Mouse (Mus musculus): ENCODE data around the gene Fpr3.
"Not testable (repeated sequence)": the region's sequence is repeated elsewhere in the genome, so short reads cannot be mapped to it uniquely, and the experiment has no call there.

Fpr3 gene

GRCm38 (mm10) chr17:17882672-17883071, 5.0 kb upstream of the Fpr3 start:
- no peak for DNase-seq (ENCODE audit: low spot score)

GRCm38 (mm10) chr17:17883840-17884239, 3.8 kb upstream of the Fpr3 start, which contains the start of gene Fpr1:
Gene Fpr1 (minus strand): TSS chr17:17883940.
- no peak for DNase-seq (ENCODE audit: low spot score)

GRCm38 (mm10) chr17:17889732-17890425, 2.2 kb downstream of the Fpr3 start:
- DNase-seq (ENCODE audit: low spot score) = no peak

- DNase-seq (ENCODE audit: low spot score) = no peak
Observed at GRCm38 (mm10) chr17:17896039-17896438, 8.4 kb downstream of the Fpr3 start.

GRCm38 (mm10) chr17:17899268-17899667, 11.6 kb downstream of the Fpr3 start:
- no peak for DNase-seq (ENCODE audit: low spot score)

- no peak for DNase-seq (ENCODE audit: low spot score)
Observed at GRCm38 (mm10) chr17:17900768-17901167, 13.1 kb downstream of the Fpr3 start.

- DNase-seq (ENCODE audit: low spot score) = peak; percentile 17
Observed at GRCm38 (mm10) chr17:17909636-17910421, 22.2 kb downstream of the Fpr3 start.

GRCm38 (mm10) chr17:17912618-17913017, 25.0 kb downstream of the Fpr3 start:
- DNase-seq (ENCODE audit: low spot score) = not testable (repeated sequence)

- DNase-seq (ENCODE audit: low spot score) = no peak
Observed at GRCm38 (mm10) chr17:17917376-17917775, 29.7 kb downstream of the Fpr3 start.

- DNase-seq (ENCODE audit: low spot score) = no peak
Observed at GRCm38 (mm10) chr17:17917782-17918181, 30.1 kb downstream of the Fpr3 start.

- no peak for DNase-seq (ENCODE audit: low spot score)
Observed at GRCm38 (mm10) chr17:17973443-17973842, 85.8 kb downstream of the Fpr3 start.

- DNase-seq (ENCODE audit: low spot score) = not testable (repeated sequence)
Observed at GRCm38 (mm10) chr17:17981232-17981631, 93.6 kb downstream of the Fpr3 start.

GRCm38 (mm10) chr17:18004752-18005151, 117.1 kb downstream of the Fpr3 start:
- no peak for DNase-seq (ENCODE audit: low spot score)
